22 mouse cellular contexts compared by ENCODE assay signal in the genomic region with DNA sequence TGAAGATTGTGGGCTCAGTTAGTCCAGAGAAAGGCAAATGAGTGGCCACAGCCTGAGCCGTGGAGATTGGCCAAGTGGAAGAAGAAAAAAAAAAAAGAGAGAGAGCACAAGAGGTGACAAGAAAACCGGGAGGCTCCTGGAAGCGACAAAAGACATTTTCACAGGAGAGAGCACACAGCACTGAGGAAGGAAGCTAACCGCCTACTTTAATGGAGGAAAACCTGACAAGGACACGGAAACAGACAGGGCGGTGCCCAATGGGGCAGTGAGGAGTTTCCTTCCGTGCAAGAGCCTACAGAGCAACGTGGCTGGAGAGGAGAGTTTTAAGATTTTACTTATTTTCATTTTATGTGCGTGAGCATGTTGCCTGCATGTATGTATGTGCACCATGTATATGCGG.
DNase-seq lines count a peak whose midpoint lies in the region; ATAC-seq lines count a peak whose summit lies in the region.
"Had no signal": no experiment of that assay in that cellular context is flagged by ENCODE, and none has a peak within 500 bp of the region (broad histone marks: within the 10 kb centered on the region; RNA-seq: fewer than 3 reads in every experiment).

No protein-coding gene starts in this region.

- H3K36me3 ChIP-seq in heart, embryonic 12.5 days, result no peaks in the 10 kb centered on the region; the same call in 1 of the 2 replicates
- H3K36me3 ChIP-seq in kidney, embryonic 16.5 days (ENCODE audit: insufficient read depth, low read length), result no peaks in the 10 kb centered on the region
- H3K36me3 ChIP-seq: embryonic facial prominence, embryonic 10.5 days; forebrain, embryonic 12.5 days; heart, embryonic 15.5 days; hindbrain, embryonic 15.5 days; intestine, embryonic 15.5 days had no signal

- no peaks in the 10 kb centered on the region for H3K27me3 ChIP-seq in heart, embryonic 12.5 days (replicated peaks)
- no peaks in the 10 kb centered on the region for H3K27me3 ChIP-seq in kidney, embryonic 16.5 days (ENCODE audit: insufficient read depth, low read length)
- H3K27me3 ChIP-seq: forebrain, embryonic 12.5 days; heart, embryonic 15.5 days; hindbrain, embryonic 15.5 days; intestine, embryonic 15.5 days had no signal

- no peak overlapping the region for H3K4me2 ChIP-seq in heart, embryonic 12.5 days
- H3K4me2 ChIP-seq in kidney, embryonic 16.5 days (replicated peaks; ENCODE audit: low read depth, low read length), result no peak overlapping the region
- H3K4me2 ChIP-seq: forebrain, embryonic 12.5 days; heart, embryonic 15.5 days; hindbrain, embryonic 15.5 days; intestine, embryonic 15.5 days had no signal

- no peak for ATAC-seq in heart, embryonic 12.5 days (ENCODE audit: insufficient number of reproducible peaks, low FRiP score)
- no peak for ATAC-seq in kidney, embryonic 16.5 days (ENCODE audit: low FRiP score, low TSS enrichment)
- ATAC-seq in frontal cortex, adult (ENCODE audit: low TSS enrichment), result no peak
- ATAC-seq: intestine, embryonic 15.5 days; midbrain, embryonic 16.5 days had no signal

- peaks cover 28% of the 10 kb centered on the region for H3K4me1 ChIP-seq in heart, embryonic 12.5 days (replicated peaks)
- no peaks in the 10 kb centered on the region; the same call in 1 of the 2 replicates for H3K4me1 ChIP-seq in kidney, embryonic 16.5 days (ENCODE audit: insufficient read depth, low read length)
- H3K4me1 ChIP-seq: forebrain, embryonic 12.5 days; hindbrain, embryonic 15.5 days had no signal

- no peak overlapping the region for H3K9ac ChIP-seq in heart, embryonic 12.5 days
- no peak overlapping the region for H3K9ac ChIP-seq in kidney, embryonic 16.5 days (replicated peaks; ENCODE audit: low read length)
- H3K9ac ChIP-seq: forebrain, embryonic 12.5 days; heart, embryonic 15.5 days; hindbrain, embryonic 15.5 days; intestine, embryonic 15.5 days; liver, embryonic 14.5 days had no signal

- 79% methylated on average over 10 of the region's 10 CpGs for WGBS in heart, embryonic 12.5 days
- WGBS in kidney, embryonic 16.5 days, result 71% methylated on average over 10 of the region's 10 CpGs

- no peak overlapping the region for H3K4me3 ChIP-seq in heart, embryonic 12.5 days
- H3K4me3 ChIP-seq in kidney, embryonic 16.5 days (ENCODE audit: low read length), result no peak overlapping the region
- H3K4me3 ChIP-seq: embryonic facial prominence, embryonic 10.5 days; forebrain, embryonic 12.5 days; heart, embryonic 15.5 days; hindbrain, embryonic 15.5 days; intestine, embryonic 15.5 days; layer of hippocampus, adult 2 months had no signal

- 0 out of 2 replicates have a peak, but pooled peaks cover 4% of the 10 kb centered on the region for H3K9me3 ChIP-seq in heart, embryonic 12.5 days (replicated peaks)
- no peaks in the 10 kb centered on the region; the same call in 1 of the 2 replicates for H3K9me3 ChIP-seq in kidney, embryonic 16.5 days (ENCODE audit: low read length)
- H3K9me3 ChIP-seq: embryonic facial prominence, embryonic 10.5 days; forebrain, embryonic 12.5 days; heart, embryonic 15.5 days; hindbrain, embryonic 15.5 days; intestine, embryonic 15.5 days had no signal

- peak; percentile 96 for DNase-seq in heart, adult 11 months
- peak; percentile 33 for DNase-seq in kidney, adult 11 months
- peak; percentile 34 for DNase-seq in kidney, adult 9 months
- DNase-seq in kidney, postnatal 25 days, result peak; percentile 42 to 72
- no peak for DNase-seq in cerebellum, adult 9-10 months
- DNase-seq: cerebellum, adult 8-10 months; gastrocnemius, postnatal 25 days; layer of hippocampus, postnatal 36 days; right cerebral cortex, postnatal 14 days; thymus, adult 18-20 months; thymus, postnatal 4 days had no signal

- H3K27ac ChIP-seq in heart, embryonic 12.5 days (ENCODE audit: poor library complexity, severe bottlenecking), result no peak overlapping the region
- no peak overlapping the region for H3K27ac ChIP-seq in kidney, embryonic 16.5 days (ENCODE audit: low read length)
- H3K27ac ChIP-seq: embryonic facial prominence, embryonic 10.5 days; forebrain, embryonic 12.5 days; heart, embryonic 15.5 days; hindbrain, embryonic 15.5 days; intestine, embryonic 15.5 days; layer of hippocampus, adult 2 months; liver, embryonic 14.5 days had no signal
